Mouse (Mus musculus) left cerebral cortex, adult 11 months (tissue): ENCODE results near the gene Olfr64.

Source experiments
- DNase-seq: peaks from one replicate; pipeline ENCODE4 v3.0.0; 2022; ENCODE audit warnings: low spot score

The Olfr64 gene

GRCm38 (mm10) chr7:103894385-103894784 lies at the start of gene Olfr64:
TSS of gene Olfr64 (minus strand) at chr7:103894485.
- no peak for DNase-seq

- DNase-seq, result no peak
Measured at GRCm38 (mm10) chr7:103942730-103943129, 48.4 kb upstream of the Olfr64 start.

- no peak for DNase-seq
Measured at GRCm38 (mm10) chr7:103934264-103934663, 40.0 kb upstream of the Olfr64 start, which contains the start of gene Olfr632. TSS of gene Olfr632 (plus strand) at chr7:103934347.

GRCm38 (mm10) chr7:103928525-103928924 lies 34.2 kb upstream of the Olfr64 start, which contains the start of gene Olfr631:
TSS of gene Olfr631 (plus strand) at chr7:103928825.
- no peak for DNase-seq

GRCm38 (mm10) chr7:103915338-103915737 lies 21.1 kb upstream of the Olfr64 start:
- DNase-seq, result no peak

- no peak for DNase-seq
Measured at GRCm38 (mm10) chr7:103912969-103913511, 18.8 kb upstream of the Olfr64 start.

- DNase-seq, result no peak
Measured at GRCm38 (mm10) chr7:103910047-103910446, 15.8 kb upstream of the Olfr64 start.

- no peak for DNase-seq
Measured at GRCm38 (mm10) chr7:103903187-103903586, 8.9 kb upstream of the Olfr64 start, which contains the start of gene Olfr65. TSS of gene Olfr65 (plus strand) at chr7:103903487.

- DNase-seq, result no peak
Measured at GRCm38 (mm10) chr7:103886152-103886551, 8.1 kb downstream of the Olfr64 start, which contains the start of gene Olfr66. TSS of gene Olfr66 (minus strand) at chr7:103886252.

GRCm38 (mm10) chr7:103877093-103877492 lies 17.2 kb downstream of the Olfr64 start:
- no peak for DNase-seq

GRCm38 (mm10) chr7:103874451-103874850 lies 19.8 kb downstream of the Olfr64 start:
- no peak for DNase-seq

GRCm38 (mm10) chr7:103873064-103873463 lies 21.2 kb downstream of the Olfr64 start:
- DNase-seq, result no peak

GRCm38 (mm10) chr7:103870667-103871066 lies 23.6 kb downstream of the Olfr64 start:
- no peak for DNase-seq

- no peak for DNase-seq
Measured at GRCm38 (mm10) chr7:103865716-103866115, 28.6 kb downstream of the Olfr64 start.

GRCm38 (mm10) chr7:103861531-103861930 lies 32.8 kb downstream of the Olfr64 start:
- DNase-seq, result no peak

GRCm38 (mm10) chr7:103860855-103861254 lies 33.4 kb downstream of the Olfr64 start:
- DNase-seq, result no peak

GRCm38 (mm10) chr7:103859076-103859475 lies 35.2 kb downstream of the Olfr64 start:
- no peak for DNase-seq

GRCm38 (mm10) chr7:103854669-103855068 lies 39.6 kb downstream of the Olfr64 start:
- no peak for DNase-seq

- DNase-seq, result no peak
Measured at GRCm38 (mm10) chr7:103853090-103853489, 41.2 kb downstream of the Olfr64 start, which contains the start of gene Hbb-y. TSS of gene Hbb-y (minus strand) at chr7:103853216.

- no peak for DNase-seq
Measured at GRCm38 (mm10) chr7:103844525-103845325, 49.6 kb downstream of the Olfr64 start.

GRCm38 (mm10) chr7:103843034-103843433 lies 51.3 kb downstream of the Olfr64 start, which contains the start of gene Hbb-bh1:
TSS of gene Hbb-bh1 (minus strand) at chr7:103843164.
- DNase-seq, result no peak

- no peak for DNase-seq
Measured at GRCm38 (mm10) chr7:103840268-103840667, 54.0 kb downstream of the Olfr64 start, which contains the start of gene Hbb-bh2. TSS of gene Hbb-bh2 (minus strand) at chr7:103840520.
